Mouse (Mus musculus): ENCODE measurements around the gene Gm6096. TPM values are rescaled to one million over a fixed set of nuclear protein-coding genes. Genes with fewer than 3 reads are reported as not detected.
A peak's percentile ranks its signal among the peaks of the same experiment; 100 is the strongest.

Gene Gm6096
- polyA plus RNA-seq, 1 experiment: not detected

GRCm38 (mm10) chr7:34228641-34229040 lies 22.2 kb upstream of the Gm6096 start:
- no peak overlapping the region for H3K27ac ChIP-seq (ENCODE audit: insufficient read depth, low read length)
- no peak overlapping the region for H3K4me3 ChIP-seq (ENCODE audit: extremely low read depth, insufficient read depth, insufficient read length)
- DNase-seq (ENCODE audit: low read depth in 1 of 2, low spot score in 2 of 2): no peak
- peaks cover 20% of the 10 kb centered on the region for H3K36me3 ChIP-seq (ENCODE audit: control insufficient read depth, insufficient read depth, low read length)
- peaks cover 10% of the 10 kb centered on the region; the same call in 1 of the 2 replicates for H3K4me1 ChIP-seq (ENCODE audit: control insufficient read depth, insufficient read depth, insufficient read length)
- 33% methylated on average over 7 of the region's 9 CpGs for WGBS
- TF ChIP-seq POLR2A (IDR thresholded peaks at IDR 0.05; ENCODE audit: low read depth, low read length) (no peak), CTCF (IDR thresholded peaks at IDR 0.05; ENCODE audit: extremely low read depth, insufficient read depth, insufficient read length, insufficient replicate concordance) (no peak)
- no peaks in the 10 kb centered on the region for H3K27me3 ChIP-seq (ENCODE audit: control insufficient read depth, insufficient read depth, low read length)

GRCm38 (mm10) chr7:34229153-34229552 lies 21.7 kb upstream of the Gm6096 start:
- H3K4me3 ChIP-seq (ENCODE audit: extremely low read depth, insufficient read depth, insufficient read length): peak overlapping the region; percentile 79
- H3K4me1 ChIP-seq (ENCODE audit: control insufficient read depth, insufficient read depth, insufficient read length): peaks cover 10% of the 10 kb centered on the region; the same call in 1 of the 2 replicates
- DNase-seq (ENCODE audit: low read depth in 1 of 2, low spot score in 2 of 2): no peak
- H3K27ac ChIP-seq (ENCODE audit: insufficient read depth, low read length): no peak overlapping the region
- TF ChIP-seq CTCF (IDR thresholded peaks at IDR 0.05; ENCODE audit: extremely low read depth, insufficient read depth, insufficient read length, insufficient replicate concordance) (no peak), POLR2A (IDR thresholded peaks at IDR 0.05; ENCODE audit: low read depth, low read length) (no peak)
- no peaks in the 10 kb centered on the region for H3K27me3 ChIP-seq (ENCODE audit: control insufficient read depth, insufficient read depth, low read length)
- H3K36me3 ChIP-seq (ENCODE audit: control insufficient read depth, insufficient read depth, low read length): peaks cover 18% of the 10 kb centered on the region
- WGBS: 22% methylated on average over 5 of the region's 5 CpGs

GRCm38 (mm10) chr7:34229691-34230111 lies 21.1 kb upstream of the Gm6096 start:
- Histone ChIP-seq H3K27ac (ENCODE audit: insufficient read depth, low read length) (peak overlapping the region; percentile 69), H3K36me3 (ENCODE audit: control insufficient read depth, insufficient read depth, low read length) (peaks cover 15% of the 10 kb centered on the region), H3K27me3 (ENCODE audit: control insufficient read depth, insufficient read depth, low read length) (no peaks in the 10 kb centered on the region), H3K4me3 (ENCODE audit: extremely low read depth, insufficient read depth, insufficient read length) (peak overlapping the region; percentile 79), H3K4me1 (ENCODE audit: control insufficient read depth, insufficient read depth, insufficient read length) (peaks cover 10% of the 10 kb centered on the region; the same call in 1 of the 2 replicates)
- WGBS: under 1% methylated on average over 19 of the region's 19 CpGs
- peak in 1 of 2 experiments; percentile 26 for DNase-seq (ENCODE audit: low read depth in 1 of 2, low spot score in 2 of 2)
- TF ChIP-seq POLR2A (IDR thresholded peaks at IDR 0.05; ENCODE audit: low read depth, low read length) (no peak), CTCF (IDR thresholded peaks at IDR 0.05; ENCODE audit: extremely low read depth, insufficient read depth, insufficient read length, insufficient replicate concordance) (no peak)

- Histone ChIP-seq H3K27ac (ENCODE audit: insufficient read depth, low read length) (peak within 1 kb of the TSS; percentile 69), H3K36me3 (ENCODE audit: control insufficient read depth, insufficient read depth, low read length) (peaks cover 14% of the 10 kb centered on the region), H3K4me3 (ENCODE audit: extremely low read depth, insufficient read depth, insufficient read length) (peak within 1 kb of the TSS; percentile 79), H3K4me1 (ENCODE audit: control insufficient read depth, insufficient read depth, insufficient read length) (peaks cover 10% of the 10 kb centered on the region; the same call in 1 of the 2 replicates), H3K27me3 (ENCODE audit: control insufficient read depth, insufficient read depth, low read length) (no peaks in the 10 kb centered on the region)
- WGBS: under 1% methylated on average over 32 of the region's 39 CpGs
- peak; percentile 78 to 80 for DNase-seq (ENCODE audit: low read depth in 1 of 2, low spot score in 2 of 2)
- peak; percentile 31; the same call in 1 of the 2 replicates for TF ChIP-seq CTCF (IDR thresholded peaks at IDR 0.05; ENCODE audit: extremely low read depth, insufficient read depth, insufficient read length, insufficient replicate concordance)
- TF ChIP-seq POLR2A (IDR thresholded peaks at IDR 0.05; ENCODE audit: low read depth, low read length): peak; percentile 75
Observed at GRCm38 (mm10) chr7:34230116-34230515, 20.7 kb upstream of the Gm6096 start, which contains the start of gene Gpi1. TSS of gene Gpi1 (minus strand) at chr7:34230336.

GRCm38 (mm10) chr7:34232785-34233725 lies 17.8 kb upstream of the Gm6096 start:
- Histone ChIP-seq H3K36me3 (ENCODE audit: control insufficient read depth, insufficient read depth, low read length) (no peaks in the 10 kb centered on the region; the same call in 1 of the 2 replicates), H3K27me3 (ENCODE audit: control insufficient read depth, insufficient read depth, low read length) (no peaks in the 10 kb centered on the region), H3K27ac (ENCODE audit: insufficient read depth, low read length) (peak overlapping the region; percentile 32), H3K4me1 (ENCODE audit: control insufficient read depth, insufficient read depth, insufficient read length) (peaks cover 10% of the 10 kb centered on the region; the same call in 1 of the 2 replicates), H3K4me3 (ENCODE audit: extremely low read depth, insufficient read depth, insufficient read length) (peak overlapping the region; percentile 57; the same call in 1 of the 2 replicates)
- no peak for TF ChIP-seq CTCF (IDR thresholded peaks at IDR 0.05; ENCODE audit: extremely low read depth, insufficient read depth, insufficient read length, insufficient replicate concordance)
- TF ChIP-seq POLR2A (IDR thresholded peaks at IDR 0.05; ENCODE audit: low read depth, low read length): no peak
- no peak for DNase-seq (ENCODE audit: low read depth in 1 of 2, low spot score in 2 of 2)
- WGBS: 74% methylated on average over 7 of the region's 7 CpGs

GRCm38 (mm10) chr7:34233909-34234609 lies 16.8 kb upstream of the Gm6096 start:
- Histone ChIP-seq H3K36me3 (ENCODE audit: control insufficient read depth, insufficient read depth, low read length) (peaks cover 4% of the 10 kb centered on the region), H3K4me1 (ENCODE audit: control insufficient read depth, insufficient read depth, insufficient read length) (peaks cover 5% of the 10 kb centered on the region; the same call in 1 of the 2 replicates), H3K27ac (ENCODE audit: insufficient read depth, low read length) (peak overlapping the region; percentile 32), H3K27me3 (ENCODE audit: control insufficient read depth, insufficient read depth, low read length) (no peaks in the 10 kb centered on the region), H3K4me3 (ENCODE audit: extremely low read depth, insufficient read depth, insufficient read length) (peak overlapping the region; percentile 57)
- WGBS: under 1% methylated on average over 46 of the region's 46 CpGs
- no peak; the same call in 1 of the 2 replicates for TF ChIP-seq POLR2A (IDR thresholded peaks at IDR 0.05; ENCODE audit: low read depth, low read length)
- TF ChIP-seq CTCF (IDR thresholded peaks at IDR 0.05; ENCODE audit: extremely low read depth, insufficient read depth, insufficient read length, insufficient replicate concordance): no peak
- peak; percentile 89 to 99 for DNase-seq (ENCODE audit: low read depth in 1 of 2, low spot score in 2 of 2)
